Mouse (Mus musculus): ENCODE measurements around the gene Evi2a. TPM values are rescaled to one million over a fixed set of nuclear protein-coding genes. Genes with fewer than 3 reads are reported as not detected.

The Evi2a gene
- total RNA-seq, 4 experiments from 2014 or later, result 32.6 to 44.4 (median 40.0) TPM

Other genes with a start within 250 kb of the Evi2a start
- gene Gm9964, start 233.7 kb downstream of the Evi2a start, total RNA-seq (2022), result 1 to 10 TPM in 1 of 4 experiments, under 1 TPM in 2, not detected in 1; 0.48 to 1.2 (median 0.74) TPM
- 100 to 1,000 TPM; 102 to 124 (median 114) TPM for gene Nf1, start 190.9 kb downstream of the Evi2a start, total RNA-seq (2022)
- gene Omg, start 26.5 kb downstream of the Evi2a start, total RNA-seq (2022), result 10 to 100 TPM; 80.6 to 97.9 (median 89.5) TPM
- 1 to 10 TPM in 3 of 4 experiments, under 1 TPM in 1; 0.68 to 3.7 (median 1.8) TPM for gene Evi2b, start 6.8 kb downstream of the Evi2a start, total RNA-seq (2022)
- under 1 TPM in 3 of 4 experiments, not detected in 1; 0.19 to 0.30 (median 0.29) TPM for gene Evi2, start within 50 bp of the Evi2a start, total RNA-seq (2022)
- 100 to 1,000 TPM; 157 to 175 (median 167) TPM for gene Rab11fip4, start 60.6 kb upstream of the Evi2a start, total RNA-seq (2022)

Measured in layer of hippocampus, adult 8-10 months (tissue).